Mouse (Mus musculus) ES-Bruce4 (cell line): Measurements from ENCODE around the gene Ppm1b.

Experiments
- CTCF ChIP-seq: IDR thresholded peaks from one replicate; pipeline ENCODE4 v1.8.1; 2011; ENCODE audit warnings: low read depth, low read length
- POLR2A ChIP-seq: IDR thresholded peaks from one replicate; pipeline ENCODE4 v1.8.1; 2011; ENCODE audit warnings: low read length; ENCODE audit not compliant: insufficient read depth

- TF ChIP-seq CTCF, result no peak
- TF ChIP-seq POLR2A, result no peak
Observed at GRCm38 (mm10) chr17:85034068-85034467, 77.5 kb downstream of the Ppm1b start.
